17 mouse cellular contexts compared by ENCODE assay signal in genomic region chr9:115990661-115991060, GRCm38 (mm10).
A peak's percentile ranks its signal among the peaks of the same experiment; 100 is the strongest.
DNase-seq lines count a peak whose midpoint lies in the region; ATAC-seq and TF ChIP-seq lines count a peak whose summit lies in the region.
"Had no signal": no experiment of that assay in that cellular context is flagged by ENCODE, and none has a peak within 500 bp of the region (broad histone marks: within the 10 kb centered on the region; RNA-seq: fewer than 3 reads in every experiment).

No protein-coding gene starts in this region.

- H3K4me3 ChIP-seq in forebrain, postnatal 0 days (ENCODE audit: low read depth, low read length): no peak overlapping the region
- no peak overlapping the region for H3K4me3 ChIP-seq in forebrain, embryonic 14.5 days (ENCODE audit: low read depth, low read length)
- H3K4me3 ChIP-seq in liver, postnatal 0 days (ENCODE audit: low read depth, low read length): no peak overlapping the region
- no peak overlapping the region for H3K4me3 ChIP-seq in liver, embryonic 12.5 days
- H3K4me3 ChIP-seq in MEL (ENCODE audit: control insufficient read depth in 1 of 2, insufficient read depth in 1 of 2, low read depth in 2 of 2, low read length in 2 of 2): no peak overlapping the region
- H3K4me3 ChIP-seq: embryonic facial prominence, embryonic 10.5 days; forebrain, embryonic 10.5 days; limb, embryonic 12.5 days; myocyte had no signal

- no peak for ATAC-seq in forebrain, postnatal 0 days
- ATAC-seq in forebrain, embryonic 14.5 days: no peak
- no peak for ATAC-seq in liver, postnatal 0 days
- no peak for ATAC-seq in liver, embryonic 12.5 days
- peak; percentile 68 for ATAC-seq in megakaryocyte-erythroid progenitor cell, adult 5-6 weeks (replicated peaks; ENCODE audit: low FRiP score, low TSS enrichment, poor library complexity, severe bottlenecking)

- TF ChIP-seq POLR2A in MEL (IDR thresholded peaks at IDR 0.05; ENCODE audit: control insufficient read depth in 1 of 2, insufficient read depth in 1 of 2, low read depth in 1 of 2, low read length in 2 of 2, poor library complexity in 1 of 2): no peak

- H3K9ac ChIP-seq in forebrain, postnatal 0 days: no peak overlapping the region
- H3K9ac ChIP-seq in forebrain, embryonic 14.5 days (ENCODE audit: low read length): no peak overlapping the region
- no peak overlapping the region for H3K9ac ChIP-seq in liver, postnatal 0 days (replicated peaks)
- H3K9ac ChIP-seq in liver, embryonic 12.5 days: no peak overlapping the region
- no peak overlapping the region for H3K9ac ChIP-seq in MEL (ENCODE audit: control insufficient read depth, low read depth, low read length, poor library complexity, severe bottlenecking)
- H3K9ac ChIP-seq: limb, embryonic 12.5 days had no signal

- H3K27ac ChIP-seq in forebrain, postnatal 0 days (ENCODE audit: low read depth, low read length): no peak overlapping the region
- H3K27ac ChIP-seq in forebrain, embryonic 14.5 days (ENCODE audit: low read depth, low read length): no peak overlapping the region
- H3K27ac ChIP-seq in liver, postnatal 0 days (ENCODE audit: low read depth): no peak overlapping the region
- no peak overlapping the region for H3K27ac ChIP-seq in liver, embryonic 12.5 days
- H3K27ac ChIP-seq in MEL (ENCODE audit: control insufficient read depth, low read depth, low read length): no peak overlapping the region
- H3K27ac ChIP-seq: embryonic facial prominence, embryonic 10.5 days; forebrain, embryonic 10.5 days; limb, embryonic 12.5 days; macrophage had no signal

- H3K4me1 ChIP-seq in forebrain, postnatal 0 days (ENCODE audit: insufficient read depth): no peaks in the 10 kb centered on the region
- no peaks in the 10 kb centered on the region for H3K4me1 ChIP-seq in forebrain, embryonic 14.5 days (ENCODE audit: control insufficient read depth, insufficient read depth, low read length)
- H3K4me1 ChIP-seq in liver, postnatal 0 days (ENCODE audit: insufficient read depth): no peaks in the 10 kb centered on the region
- H3K4me1 ChIP-seq in liver, embryonic 12.5 days: no peaks in the 10 kb centered on the region
- H3K4me1 ChIP-seq in MEL (ENCODE audit: control insufficient read depth in 1 of 2, insufficient read depth in 2 of 2, low read length in 2 of 2): no peaks in the 10 kb centered on the region
- H3K4me1 ChIP-seq: forebrain, embryonic 10.5 days had no signal

- DNase-seq in forebrain, postnatal 0 days: no peak
- no peak for DNase-seq in forebrain, embryonic 14.5 days (ENCODE audit: low spot score)
- DNase-seq in liver, postnatal 0 days: peak; percentile 16
- DNase-seq in MEL (ENCODE audit: low read depth, low spot score): peak; percentile 4
- DNase-seq in spleen, adult 12 weeks (ENCODE audit: low spot score): no peak
- DNase-seq in lung, postnatal 14 days: no peak
- DNase-seq: cerebellum, adult 11 months; gastrocnemius, postnatal 10 days; kidney, adult 18-20 months; layer of hippocampus, adult 9-11 months had no signal

- TF ChIP-seq CTCF in forebrain, postnatal 0 days (IDR thresholded peaks at IDR 0.05; ENCODE audit: low read depth): peak; percentile 22; the same call in 1 of the 2 replicates
- TF ChIP-seq CTCF in liver, postnatal 0 days (IDR thresholded peaks at IDR 0.05; ENCODE audit: low read depth): peak; percentile 40
- peak in 2 of 3 experiments; percentile 29 to 34; a peak in 5 of 6 replicates for TF ChIP-seq CTCF in MEL (IDR thresholded peaks at IDR 0.05 in 2 of 3, conservative IDR thresholded peaks at IDR 0.05 in 1 of 3; ENCODE audit: control insufficient read depth in 1 of 3, insufficient read depth in 1 of 3, low read depth in 2 of 3, low read length in 3 of 3, poor library complexity in 1 of 3, severe bottlenecking in 1 of 3)

- H3K27me3 ChIP-seq in forebrain, postnatal 0 days (ENCODE audit: insufficient read depth, low read length): no peaks in the 10 kb centered on the region
- no peaks in the 10 kb centered on the region for H3K27me3 ChIP-seq in forebrain, embryonic 14.5 days (replicated peaks; ENCODE audit: control insufficient read depth, insufficient read depth, low read length)
- H3K27me3 ChIP-seq in liver, postnatal 0 days (ENCODE audit: insufficient read depth, low read length): no peaks in the 10 kb centered on the region
- H3K27me3 ChIP-seq in liver, embryonic 12.5 days (replicated peaks): no peaks in the 10 kb centered on the region
- H3K27me3 ChIP-seq in MEL (ENCODE audit: control insufficient read depth in 1 of 2, insufficient read depth in 2 of 2, low read length in 2 of 2): no peaks in the 10 kb centered on the region
- H3K27me3 ChIP-seq: limb, embryonic 12.5 days had no signal

- no peaks in the 10 kb centered on the region for H3K9me3 ChIP-seq in forebrain, postnatal 0 days (ENCODE audit: low read length)
- no peaks in the 10 kb centered on the region for H3K9me3 ChIP-seq in forebrain, embryonic 14.5 days (replicated peaks; ENCODE audit: control insufficient read depth, low read length)
- H3K9me3 ChIP-seq in liver, postnatal 0 days (ENCODE audit: low read length): no peaks in the 10 kb centered on the region
- H3K9me3 ChIP-seq in liver, embryonic 12.5 days (replicated peaks): no peaks in the 10 kb centered on the region
- H3K9me3 ChIP-seq in MEL (replicated peaks; ENCODE audit: insufficient read depth, low read length): no peaks in the 10 kb centered on the region
- H3K9me3 ChIP-seq: embryonic facial prominence, embryonic 10.5 days; forebrain, embryonic 10.5 days had no signal

- no peak overlapping the region for H3K4me2 ChIP-seq in forebrain, postnatal 0 days (ENCODE audit: low read depth)
- H3K4me2 ChIP-seq in forebrain, embryonic 14.5 days (ENCODE audit: low read length): no peak overlapping the region
- no peak overlapping the region for H3K4me2 ChIP-seq in liver, postnatal 0 days (ENCODE audit: low read depth, low read length)
- no peak overlapping the region for H3K4me2 ChIP-seq in liver, embryonic 12.5 days
- H3K4me2 ChIP-seq: limb, embryonic 12.5 days had no signal

- TF ChIP-seq EP300 in liver, postnatal 0 days (IDR thresholded peaks at IDR 0.05; ENCODE audit: low read depth): no peak
- TF ChIP-seq EP300 in MEL (IDR thresholded peaks at IDR 0.05; ENCODE audit: low read depth in 1 of 2, low read length in 2 of 2): no peak

- H3K79me2 ChIP-seq in MEL (ENCODE audit: control insufficient read depth, insufficient read depth, low read length, poor library complexity): no peaks in the 10 kb centered on the region

- no peaks in the 10 kb centered on the region for H3K36me3 ChIP-seq in forebrain, postnatal 0 days (ENCODE audit: insufficient read depth)
- H3K36me3 ChIP-seq in forebrain, embryonic 14.5 days (ENCODE audit: control insufficient read depth, insufficient read depth, low read length): no peaks in the 10 kb centered on the region
- H3K36me3 ChIP-seq in liver, postnatal 0 days (replicated peaks; ENCODE audit: insufficient read depth, low read length): no peaks in the 10 kb centered on the region
- H3K36me3 ChIP-seq in liver, embryonic 12.5 days: no peaks in the 10 kb centered on the region
- H3K36me3 ChIP-seq in MEL (ENCODE audit: control insufficient read depth in 1 of 2, insufficient read depth in 2 of 2, low read length in 2 of 2): no peaks in the 10 kb centered on the region
- H3K36me3 ChIP-seq: embryonic facial prominence, embryonic 10.5 days; forebrain, embryonic 10.5 days; limb, embryonic 12.5 days had no signal

- TF ChIP-seq RAD21 in MEL (IDR thresholded peaks at IDR 0.05; ENCODE audit: low read depth, low read length): no peak

- WGBS in forebrain, postnatal 0 days: 94% methylated on average over 7 of the region's 7 CpGs
- 88% methylated on average over 7 of the region's 7 CpGs for WGBS in forebrain, embryonic 14.5 days
- WGBS in liver, postnatal 0 days (ENCODE audit: insufficient replicate concordance): 87% methylated on average over 7 of the region's 7 CpGs
- WGBS in liver, embryonic 12.5 days (ENCODE audit: insufficient replicate concordance): 72% methylated on average over 7 of the region's 7 CpGs

TF ChIP-seq in MEL, 35 proteins besides CTCF, POLR2A, EP300 and RAD21:
- TF ChIP-seq MAFK (IDR thresholded peaks at IDR 0.05; ENCODE audit: borderline replicate concordance, low read depth, low read length): no peak
- no peak for TF ChIP-seq GATA1 (IDR thresholded peaks at IDR 0.05; ENCODE audit: low read depth, low read length)
- TF ChIP-seq BHLHE40 (IDR thresholded peaks at IDR 0.05; ENCODE audit: borderline replicate concordance, low read depth, low read length): no peak
- TF ChIP-seq CHD2 (IDR thresholded peaks at IDR 0.05; ENCODE audit: low read length): no peak
- TF ChIP-seq TBP (IDR thresholded peaks at IDR 0.05; ENCODE audit: low read depth, low read length): no peak
- TF ChIP-seq JUND (IDR thresholded peaks at IDR 0.05; ENCODE audit: low read depth, low read length): no peak
- no peak for TF ChIP-seq ZNF384 (IDR thresholded peaks at IDR 0.05; ENCODE audit: low read depth, low read length)

Comparison
In these comparisons a context has a peak if more than half of its experiments do, and no peak if none do; other contexts are left out.
1. DNase-seq: peak in liver, postnatal 0 days (single experiment) and MEL (single experiment); none in forebrain, postnatal 0 days (single experiment), forebrain, embryonic 14.5 days (single experiment), spleen, adult 12 weeks (single experiment) and lung, postnatal 14 days (single experiment).
2. Peak in every context shown above with its lines, with median percentiles within 50 percentile points of each other: CTCF ChIP-seq.